Mouse (Mus musculus): ENCODE measurements around the gene Xpnpep2.
A peak's percentile ranks its signal among the peaks of the same experiment; 100 is the strongest.

Xpnpep2 gene

DNA sequence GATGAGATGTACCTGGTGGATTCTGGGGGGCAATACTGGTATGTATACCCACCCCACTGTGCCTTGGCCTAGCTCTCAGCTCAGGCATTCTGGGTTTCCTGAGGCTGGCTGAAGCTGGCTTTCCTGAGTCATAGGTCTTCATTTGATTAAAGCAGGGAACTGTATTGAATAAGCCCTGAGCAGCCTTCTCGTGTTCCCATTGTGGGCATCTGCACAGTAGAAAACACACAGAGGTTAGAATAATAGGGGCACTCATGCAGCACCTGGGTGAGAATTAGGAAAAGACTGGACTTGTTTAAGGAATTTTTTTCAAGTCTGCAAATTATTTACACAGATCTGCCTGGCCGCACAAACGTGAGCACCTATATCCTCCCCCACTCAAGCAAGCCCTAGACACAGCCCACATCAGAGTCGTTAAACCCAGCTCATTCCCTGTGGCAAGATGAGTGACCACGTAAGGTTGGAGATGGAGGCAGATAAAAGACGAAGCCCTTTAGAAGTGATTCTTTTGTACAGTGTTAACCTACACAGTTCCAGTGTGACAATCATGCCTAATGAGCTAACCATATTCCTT, 18.5 kb downstream of the Xpnpep2 start:
- no peak for DNase-seq

GRCm38 (mm10) chrX:48127502-48128218, 19.1 kb downstream of the Xpnpep2 start:
- no peak for DNase-seq

DNA sequence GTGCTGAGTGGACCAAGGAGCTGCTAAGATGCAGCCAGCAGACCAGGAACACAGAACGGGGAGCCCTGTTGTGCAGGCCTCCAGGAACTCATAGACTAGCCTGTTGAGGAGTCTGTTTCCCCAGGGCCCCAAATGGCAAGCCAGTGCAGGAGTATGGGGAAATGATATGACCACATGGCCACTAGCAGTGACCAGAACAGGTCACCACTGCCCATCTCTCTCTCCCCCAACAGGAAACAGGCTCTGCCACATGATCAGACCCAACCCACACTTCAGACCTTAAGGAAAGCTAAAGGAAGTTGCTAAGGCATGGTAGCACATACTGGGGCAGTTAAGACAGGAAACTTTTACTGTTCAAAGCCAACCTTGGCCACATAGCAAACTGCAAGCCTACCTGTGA, 20.6 kb downstream of the Xpnpep2 start:
- DNase-seq = no peak

DNA sequence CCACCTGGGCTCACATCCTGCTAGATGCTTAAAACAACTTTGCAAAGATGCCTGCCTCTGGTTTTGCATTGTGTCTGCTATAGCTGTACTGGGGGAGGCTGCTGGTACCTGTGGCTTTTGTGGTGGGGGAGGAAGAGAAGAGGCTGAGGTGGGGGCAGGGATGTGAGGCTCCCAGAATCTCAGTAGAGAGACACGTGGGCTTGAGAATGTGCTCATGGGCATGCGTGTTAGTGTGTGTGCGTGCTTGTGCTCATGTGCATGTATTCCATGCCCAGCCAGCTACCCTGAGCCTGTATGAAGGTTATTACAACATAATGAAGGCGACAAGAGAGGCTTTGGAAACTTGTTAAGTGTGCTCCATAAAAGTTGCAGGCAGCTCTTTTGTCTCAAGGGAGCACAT, 28.4 kb downstream of the Xpnpep2 start:
- no peak for DNase-seq

DNA sequence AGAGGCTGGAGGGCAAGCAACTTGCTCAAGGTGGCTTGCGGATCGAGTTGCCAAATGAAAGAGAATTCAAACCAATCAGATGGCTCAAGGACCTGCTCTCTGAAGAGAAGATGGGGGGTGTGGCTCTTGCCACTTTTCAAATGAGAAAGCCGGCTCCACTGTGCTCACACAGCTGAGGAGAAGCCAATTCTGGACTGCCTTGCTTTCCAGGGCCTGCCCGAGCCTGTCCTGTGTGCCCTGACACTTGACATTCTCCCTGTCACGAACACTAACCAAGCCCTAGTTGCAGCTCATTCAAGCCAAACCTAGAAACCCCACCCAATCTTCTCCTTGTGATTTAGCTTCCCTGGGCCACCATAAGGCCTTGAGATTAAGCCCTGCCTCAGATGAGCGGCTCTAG, 29.5 kb downstream of the Xpnpep2 start:
- no peak for DNase-seq

- peak; percentile 49 for DNase-seq
Measured at GRCm38 (mm10) chrX:48138539-48139275, 30.2 kb downstream of the Xpnpep2 start.

DNA sequence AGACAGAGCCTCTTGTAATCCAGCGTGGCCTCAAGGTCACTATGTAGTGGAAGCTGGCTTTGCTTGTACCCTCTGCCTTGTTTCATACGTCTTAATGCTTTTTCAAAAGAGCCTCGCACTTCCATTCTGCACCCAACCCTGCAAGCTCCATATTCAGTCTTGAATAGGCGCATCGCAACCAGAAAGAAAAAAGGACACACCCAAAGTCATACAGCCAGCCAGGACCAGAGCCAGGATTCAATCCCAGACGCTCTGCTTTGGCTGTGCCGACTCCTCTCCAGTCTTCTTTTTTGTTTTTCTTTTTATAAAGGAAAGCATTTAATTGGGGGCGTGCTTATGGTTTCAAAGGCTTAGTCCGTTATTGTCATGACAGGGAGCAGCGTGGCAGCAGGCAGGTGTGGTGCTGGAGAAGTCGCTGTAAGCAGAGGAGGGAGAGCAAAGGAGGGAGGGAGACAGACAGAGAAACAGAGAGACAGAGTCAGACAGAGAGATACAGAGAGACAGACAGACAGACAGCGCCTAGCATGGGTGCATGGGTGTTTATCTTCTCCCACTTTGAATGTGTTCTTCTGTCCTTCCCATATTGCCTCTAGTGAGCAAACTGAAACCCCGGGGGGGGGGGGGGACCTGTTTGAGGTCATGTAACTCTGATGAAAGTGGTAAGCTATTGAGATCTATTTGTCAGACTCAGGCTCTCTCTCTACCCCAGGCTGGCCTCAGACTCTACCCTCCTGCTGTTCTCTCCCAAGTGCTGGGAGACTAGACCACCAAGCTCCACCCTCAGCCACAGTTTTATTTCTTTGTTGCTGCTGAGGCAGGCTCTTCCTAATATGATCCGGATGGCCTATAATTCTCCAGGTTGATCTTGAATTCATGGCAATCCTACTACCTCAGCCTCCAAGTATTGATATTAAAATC, 31.1 kb downstream of the Xpnpep2 start:
- no peak for DNase-seq

DNA sequence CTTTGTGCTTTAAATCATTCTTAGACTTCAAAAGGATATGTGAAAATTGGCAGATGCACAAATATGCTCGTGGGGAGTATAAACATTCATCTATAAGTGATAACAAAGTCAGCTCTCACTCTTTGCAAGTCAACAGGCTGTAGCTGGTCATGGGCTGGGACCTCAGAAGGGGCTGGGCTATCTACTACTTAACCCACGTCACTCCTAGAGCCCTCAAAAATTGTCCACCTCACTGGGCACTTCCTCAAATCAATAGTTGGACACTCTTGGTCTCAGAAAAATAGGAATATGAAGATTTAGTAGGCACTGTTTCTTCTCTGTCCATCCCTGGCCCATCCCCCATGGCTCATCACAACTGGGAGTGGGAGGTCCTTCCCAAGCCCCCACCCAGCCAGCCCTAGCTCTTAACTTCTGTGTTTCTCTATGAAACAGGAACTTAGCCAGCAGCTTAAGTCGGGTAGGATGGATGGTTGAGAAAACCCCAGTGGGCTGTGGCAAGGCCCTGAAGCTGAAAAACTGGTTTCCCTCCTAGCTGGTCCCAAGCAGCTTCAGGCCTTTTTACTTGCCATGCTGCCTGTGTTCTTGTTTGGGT, 31.9 kb downstream of the Xpnpep2 start:
- no peak for DNase-seq

DNA sequence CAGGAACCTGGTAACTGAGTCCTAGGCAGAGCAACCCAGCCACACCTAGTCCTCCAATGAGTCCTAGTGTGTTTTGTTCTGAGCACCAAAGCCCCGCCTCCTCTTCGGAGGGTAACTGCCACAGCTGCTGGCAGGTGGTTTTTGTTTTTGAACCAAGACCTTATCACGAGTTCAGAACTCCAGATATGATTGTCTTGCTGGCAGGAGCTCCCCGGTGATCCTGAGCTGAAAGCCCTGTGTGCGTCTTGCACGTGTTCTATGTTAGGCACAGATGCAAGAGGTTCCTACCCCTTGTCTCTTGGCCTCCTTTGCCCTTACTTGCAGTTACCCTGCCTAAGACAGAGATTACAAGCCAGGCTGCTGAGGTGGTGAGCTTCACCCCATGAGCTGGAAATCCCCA, 33.0 kb downstream of the Xpnpep2 start:
- no peak for DNase-seq

GRCm38 (mm10) chrX:48143415-48144335, 35.1 kb downstream of the Xpnpep2 start:
- DNase-seq = peak; percentile 56

DNA sequence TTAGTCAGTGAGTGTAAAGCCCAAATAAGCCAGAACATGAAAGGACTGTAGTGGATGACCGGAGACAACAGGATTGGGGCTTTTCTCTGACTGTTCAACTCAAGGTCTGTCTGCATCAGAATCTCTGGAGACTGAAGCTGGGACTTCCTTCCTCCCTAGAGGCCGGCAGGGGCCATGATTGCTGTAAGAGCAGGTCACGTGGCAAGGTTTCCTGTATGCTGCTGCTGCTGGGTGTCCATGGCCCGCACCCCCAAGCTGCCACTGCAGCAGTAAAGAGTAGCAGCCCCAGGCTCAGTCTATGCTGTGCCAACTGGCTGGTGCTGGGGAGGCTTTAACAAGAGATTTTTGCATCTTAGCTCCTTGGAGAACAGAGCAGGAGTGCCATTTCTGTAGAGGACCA, 37.7 kb downstream of the Xpnpep2 start, which contains the start of gene Sash3:
Gene Sash3 (plus strand): TSS at position 175 of the 400 bp plus-strand sequence.
- DNase-seq = peak; percentile 43

DNA sequence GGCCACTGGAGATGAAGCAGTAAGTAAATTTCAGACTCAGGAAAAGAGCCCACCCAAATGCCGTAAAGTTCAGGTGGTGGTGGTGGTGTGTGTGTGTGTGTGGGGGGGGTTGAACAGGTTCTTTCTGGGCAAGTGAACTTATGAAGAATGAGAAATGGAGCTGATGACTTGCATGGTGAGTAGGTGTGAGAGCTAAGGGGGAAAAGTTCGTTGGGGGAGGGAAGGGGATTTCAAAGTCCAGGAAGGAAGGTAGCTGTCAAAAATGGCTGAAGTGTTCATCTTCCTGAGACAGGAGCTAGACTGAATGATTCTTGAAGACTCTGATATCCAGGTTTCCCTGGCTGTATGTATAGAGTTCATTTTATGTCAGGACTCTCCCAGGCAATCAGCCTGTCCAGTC, 38.7 kb downstream of the Xpnpep2 start:
- no peak for DNase-seq

- no peak for DNase-seq
Measured at GRCm38 (mm10) chrX:48147741-48148186, 39.2 kb downstream of the Xpnpep2 start.

DNA sequence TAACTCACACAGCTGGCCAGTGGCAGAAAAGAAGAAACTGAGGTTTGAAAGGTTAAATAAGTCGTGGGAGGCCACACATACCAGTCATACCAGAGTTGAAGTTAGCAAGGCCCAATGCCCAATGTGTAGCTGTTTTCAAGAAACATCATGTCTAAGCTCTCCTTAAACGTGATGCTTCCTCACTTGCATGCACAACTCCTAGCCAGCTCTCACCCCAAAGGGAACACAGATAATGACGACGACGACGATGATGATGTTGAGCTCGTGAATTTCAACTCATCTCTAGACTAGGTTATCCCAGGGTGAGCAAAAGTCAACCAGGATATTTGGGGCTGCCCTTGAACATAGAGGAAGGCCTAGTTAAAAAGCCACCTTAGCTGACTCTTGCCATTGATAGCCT, 43.6 kb downstream of the Xpnpep2 start:
- no peak for DNase-seq

DNA sequence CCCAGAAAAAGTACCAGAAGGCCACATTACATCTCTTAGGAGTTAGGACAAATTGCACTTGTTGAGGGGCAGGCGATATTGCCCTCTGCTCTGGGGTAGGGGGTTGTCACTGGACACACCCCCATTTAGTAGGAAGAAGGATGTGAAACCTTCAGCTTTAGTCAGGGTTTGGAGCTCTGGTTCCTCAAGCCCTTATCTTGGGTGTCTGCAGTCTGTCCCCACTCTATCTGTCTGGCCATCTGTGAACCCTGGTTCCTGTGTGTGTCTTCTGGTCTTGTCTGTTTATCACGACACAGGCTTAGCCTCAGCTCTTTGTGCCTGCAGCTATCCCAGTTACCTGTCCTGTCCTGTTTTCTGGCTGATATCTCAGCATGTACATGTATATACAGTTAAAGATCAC, 44.9 kb downstream of the Xpnpep2 start:
- DNase-seq = peak; percentile 66

GRCm38 (mm10) chrX:48153949-48154348, 45.4 kb downstream of the Xpnpep2 start:
- DNase-seq = no peak

DNA sequence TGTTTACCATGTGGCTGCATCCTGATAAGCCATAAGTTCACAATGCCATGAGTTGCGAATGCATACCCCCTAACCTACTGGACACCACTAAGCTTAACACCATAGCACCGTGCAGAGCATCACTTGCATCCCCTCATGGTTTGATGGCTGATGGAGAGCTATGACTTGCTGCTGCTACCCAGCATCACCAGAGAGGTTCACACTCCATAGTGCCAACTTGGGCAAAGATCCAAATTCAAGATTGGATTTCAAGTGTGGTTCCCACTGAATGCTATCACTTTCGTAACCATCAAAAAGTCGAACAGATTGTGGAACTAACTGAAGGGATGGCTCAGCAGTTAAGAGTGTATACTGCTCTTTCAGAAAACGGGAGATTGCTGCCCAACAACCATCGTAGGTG, 47.0 kb downstream of the Xpnpep2 start:
- no peak for DNase-seq

- no peak for DNase-seq
Measured at GRCm38 (mm10) chrX:48157396-48157795, 48.9 kb downstream of the Xpnpep2 start.

DNA sequence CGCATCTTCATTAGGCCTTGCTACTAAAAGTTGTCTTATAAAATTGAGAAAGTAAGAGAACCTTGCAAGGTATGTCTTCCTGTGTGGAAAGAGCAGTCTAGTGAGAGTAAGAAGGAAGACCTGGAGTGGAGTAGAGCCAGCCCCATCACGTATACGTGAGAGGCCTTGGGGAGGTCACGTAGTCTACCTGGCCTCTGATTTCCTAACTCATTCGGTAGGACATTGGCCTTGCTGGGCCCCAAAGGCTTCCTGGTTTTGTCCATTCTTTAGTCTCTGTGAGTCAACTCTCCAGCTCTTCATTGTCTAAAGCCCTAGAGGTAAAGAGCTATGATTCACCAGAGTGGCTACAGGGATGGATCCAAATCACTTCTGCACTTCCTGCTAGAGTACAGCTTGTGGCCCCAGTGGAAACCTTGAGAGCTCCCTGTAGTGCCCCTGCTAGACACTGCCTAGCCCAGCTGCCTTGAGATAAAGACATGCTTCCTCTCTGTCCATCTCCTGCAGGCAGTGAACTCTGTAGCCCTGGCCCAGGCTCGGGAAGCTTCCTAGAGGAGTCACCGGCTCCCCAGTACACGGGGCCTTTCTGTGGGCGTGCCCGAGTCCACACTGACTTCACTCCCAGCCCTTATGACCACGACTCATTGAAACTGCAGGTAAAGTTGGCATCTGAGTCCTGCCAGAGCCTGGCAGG, 49.8 kb downstream of the Xpnpep2 start:
- DNase-seq = no peak

- no peak for DNase-seq
Measured at GRCm38 (mm10) chrX:48169892-48170291, 61.4 kb downstream of the Xpnpep2 start.

DNA sequence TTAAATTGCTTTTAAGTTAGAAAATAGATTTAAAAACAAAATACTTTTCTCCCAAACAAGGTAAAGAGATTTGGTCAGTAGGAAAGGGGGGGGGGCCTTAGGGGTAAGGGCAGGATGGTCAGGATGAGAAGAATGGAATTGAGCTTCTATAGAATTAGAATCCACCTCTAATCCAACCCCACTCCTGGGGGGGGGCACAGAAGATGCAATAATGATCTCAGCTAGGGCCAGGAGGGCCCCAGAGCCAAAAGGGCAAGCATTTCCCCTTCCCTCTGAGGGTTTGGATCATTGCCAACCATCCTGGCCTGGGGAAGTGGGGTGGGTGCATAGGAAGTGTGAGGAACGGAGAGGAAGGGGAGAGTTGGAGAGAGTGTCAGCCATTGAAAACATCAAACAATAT, 61.8 kb downstream of the Xpnpep2 start:
- DNase-seq = no peak
